Mouse (Mus musculus): ENCODE data around the gene Hp1bp3.

DNA sequence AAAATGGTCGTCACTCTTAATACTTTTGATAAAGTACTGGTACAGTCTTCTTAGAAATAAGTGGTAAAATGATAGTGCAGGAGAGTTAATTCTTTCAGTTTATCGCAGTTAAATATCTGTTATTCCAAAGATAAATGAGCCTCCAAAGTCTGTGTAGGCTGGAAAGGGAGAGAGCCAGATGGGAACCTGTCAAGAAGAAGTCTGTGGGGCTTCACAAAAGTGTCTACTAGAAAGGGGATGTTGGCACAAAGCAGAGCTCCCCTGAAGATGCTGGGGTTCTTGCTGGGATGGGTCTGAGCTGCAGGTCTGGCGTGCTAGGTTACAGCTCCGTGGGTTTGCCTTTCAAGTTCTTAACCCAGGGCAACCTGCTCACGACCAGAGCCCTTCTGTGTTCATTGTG, 23.5 kb upstream of the Hp1bp3 start:
- TF ChIP-seq CTCF (IDR thresholded peaks at IDR 0.05; ENCODE audit: extremely low read depth, insufficient read depth, low read length) (no peak), POLR2A (IDR thresholded peaks at IDR 0.05; ENCODE audit: extremely low read depth, insufficient read depth, low read length) (no peak)
